ENCODE assay signal across 8 mouse cellular contexts in genomic region chr1:55404439-55404838, GRCm38 (mm10). TPM values are rescaled to one million over a fixed set of nuclear protein-coding genes. Genes with fewer than 3 reads are reported as not detected.
A peak's percentile ranks its signal among the peaks of the same experiment; 100 is the strongest.
DNase-seq lines count a peak whose midpoint lies in the region; ATAC-seq and TF ChIP-seq lines count a peak whose summit lies in the region.

No protein-coding gene starts in this region.

- peak; percentile 25; the same call in 1 of the 2 replicates for TF ChIP-seq CTCF in G1E (IDR thresholded peaks at IDR 0.05; ENCODE audit: low read depth, low read length)

- H3K27me3 ChIP-seq in G1E (ENCODE audit: insufficient read depth, low read length), result no peaks in the 10 kb centered on the region
- peaks cover 3% of the 10 kb centered on the region for H3K27me3 ChIP-seq in heart, embryonic 16.5 days (ENCODE audit: control insufficient read depth, insufficient read depth, low read length)
- H3K27me3 ChIP-seq in lung, embryonic 15.5 days, result peaks cover 9% of the 10 kb centered on the region; the same call in 1 of the 2 replicates

- no peak overlapping the region for H3K9ac ChIP-seq in heart, embryonic 16.5 days (ENCODE audit: low read length)
- no peak overlapping the region for H3K9ac ChIP-seq in lung, embryonic 15.5 days

- peak overlapping the region; percentile 32; the same call in 1 of the 2 replicates for H3K4me2 ChIP-seq in heart, embryonic 16.5 days (ENCODE audit: low read depth, low read length)
- 0 out of 2 replicates have a peak overlapping the region, but pooled peaks have one; percentile 100 for H3K4me2 ChIP-seq in lung, embryonic 15.5 days

- peak; percentile 87 for DNase-seq in CD4-positive, CD25-positive, alpha-beta regulatory T cell, adult 2 months (ENCODE audit: low read depth, low spot score)
- DNase-seq in G1E (ENCODE audit: low spot score), result peak; percentile 14
- DNase-seq in cerebellum, adult 9-11 months, result peak; percentile 55
- peak; percentile 55 for DNase-seq in large intestine, adult 2 months (ENCODE audit: low read depth, low spot score)
- DNase-seq in retina, adult 2 months (ENCODE audit: low read depth, low spot score), result peak; percentile 52
- no peak for DNase-seq in ovary, adult 18-20 months (ENCODE audit: low spot score)

- H3K9me3 ChIP-seq in G1E (replicated peaks), result peaks cover 13% of the 10 kb centered on the region
- H3K9me3 ChIP-seq in heart, embryonic 16.5 days (replicated peaks; ENCODE audit: control insufficient read depth, low read length), result no peaks in the 10 kb centered on the region
- no peaks in the 10 kb centered on the region for H3K9me3 ChIP-seq in lung, embryonic 15.5 days

- no peaks in the 10 kb centered on the region for H3K36me3 ChIP-seq in G1E (replicated peaks)
- H3K36me3 ChIP-seq in heart, embryonic 16.5 days (ENCODE audit: control insufficient read depth, insufficient read depth), result no peaks in the 10 kb centered on the region
- no peaks in the 10 kb centered on the region for H3K36me3 ChIP-seq in lung, embryonic 15.5 days

- H3K4me1 ChIP-seq in G1E (ENCODE audit: insufficient read depth, low read depth, low read length), result no peaks in the 10 kb centered on the region
- H3K4me1 ChIP-seq in heart, embryonic 16.5 days (ENCODE audit: control insufficient read depth, insufficient read depth, low read length), result peaks cover 6% of the 10 kb centered on the region; the same call in 1 of the 2 replicates
- peaks cover 20% of the 10 kb centered on the region for H3K4me1 ChIP-seq in lung, embryonic 15.5 days

- ATAC-seq in G1E (ENCODE audit: extremely low read depth, insufficient number of reproducible peaks, low FRiP score, poor library complexity, severe bottlenecking), result no peak
- no peak for ATAC-seq in heart, embryonic 16.5 days (replicated peaks; ENCODE audit: extremely low read depth, insufficient read depth, low FRiP score)
- ATAC-seq in lung, embryonic 15.5 days (ENCODE audit: borderline replicate concordance, extremely low read depth, low FRiP score, low TSS enrichment), result no peak

- H3K4me3 ChIP-seq in G1E (ENCODE audit: low read depth, low read length), result no peak overlapping the region
- H3K4me3 ChIP-seq in heart, embryonic 16.5 days (ENCODE audit: low read length), result no peak overlapping the region
- no peak overlapping the region for H3K4me3 ChIP-seq in lung, embryonic 15.5 days

- WGBS in heart, embryonic 16.5 days, result 0% methylated on average over 3 of the region's 3 CpGs
- WGBS in large intestine, adult 2 months, result 2% methylated on average over 3 of the region's 3 CpGs
- 4% methylated on average over 3 of the region's 3 CpGs for WGBS in lung, embryonic 15.5 days

- H3K27ac ChIP-seq in heart, embryonic 16.5 days (ENCODE audit: low read length), result no peak overlapping the region
- H3K27ac ChIP-seq in lung, embryonic 15.5 days, result no peak overlapping the region

RNA-seq across cellular contexts. Expression of gene Plcl1, which starts 1.3 kb away (rescaled TPM):
- total RNA-seq in G1E (2014; fragmentation: Nextera tagmentation) (not detected in 2 replicates), G1E (2017) (under 0.01 and 0.05 TPM in 2 replicates)
- not detected in 2 replicates for polyA plus RNA-seq in G1E (2012)
- polyA plus RNA-seq in heart, embryonic 16.5 days (2015; fragmentation: Nextera tagmentation; extraction: Ambion mirVana), result 1.1 and 1.2 TPM in 2 replicates
- polyA plus RNA-seq in large intestine, adult 2 months (2012; rRNA removed), result 0.37 and 0.52 TPM in 2 replicates
- polyA plus RNA-seq in lung, embryonic 15.5 days (2015; fragmentation: Nextera tagmentation; extraction: Ambion mirVana), result 2.0 and 2.2 TPM in 2 replicates

RNA-seq across cellular contexts. Expression of gene Boll, which starts 41.2 kb away (rescaled TPM):
- total RNA-seq in G1E (2014; fragmentation: Nextera tagmentation) (not detected in 2 replicates), G1E (2017) (0.16 TPM in 1 of 2 replicates, not detected in the other)
- polyA plus RNA-seq in G1E (2012), result not detected in 2 replicates
- 0.21 TPM in 2 replicates for polyA plus RNA-seq in heart, embryonic 16.5 days (2015; fragmentation: Nextera tagmentation; extraction: Ambion mirVana)
- 0.25 TPM in 1 of 2 replicates, not detected in the other for polyA plus RNA-seq in large intestine, adult 2 months (2012; rRNA removed)
- polyA plus RNA-seq in lung, embryonic 15.5 days (2015; fragmentation: Nextera tagmentation; extraction: Ambion mirVana), result 0.20 and 0.36 TPM in 2 replicates
